Mouse (Mus musculus) stomach, postnatal 0 days (tissue): ENCODE data around the gene Atxn1.

ENCODE experiments used
- CTCF ChIP-seq: IDR thresholded peaks from 2 replicates; pipeline ENCODE4 v1.5.1; 2016; ENCODE audit warnings: antibody characterized with exemption, low read depth, mild to moderate bottlenecking, moderate library complexity
- EP300 ChIP-seq: optimal IDR thresholded peaks from 2 replicates; pipeline ENCODE3; 2016; ENCODE audit warnings: antibody characterized with exemption

- TF ChIP-seq EP300 (no peak), CTCF (no peak)
These were observed 303.3 kb downstream of the Atxn1 start for GRCm38 (mm10) chr13:45661283-45662185.
